Mouse (Mus musculus): ENCODE data around the gene Dnajc5g.
A peak's percentile ranks its signal among the peaks of the same experiment; 100 is the strongest.

Dnajc5g gene

GRCm38 (mm10) chr5:31121111-31121510 is 15.0 kb downstream of the Dnajc5g start:
- Histone ChIP-seq H3K9me3 (ENCODE audit: low read length) (no peaks in the 10 kb centered on the region), H3K27me3 (ENCODE audit: insufficient read depth, low read length) (0 out of 2 replicates have a peak, but pooled peaks cover 5% of the 10 kb centered on the region), H3K36me3 (ENCODE audit: insufficient read depth, low read length) (no peaks in the 10 kb centered on the region), H3K4me1 (replicated peaks; ENCODE audit: low read depth, low read length) (peaks cover 35% of the 10 kb centered on the region), H3K4me3 (replicated peaks; ENCODE audit: low read length) (no peak overlapping the region)
- TF ChIP-seq POU5F1 (IDR thresholded peaks at IDR 0.05; ENCODE audit: borderline replicate concordance, low read length), result no peak

DNA sequence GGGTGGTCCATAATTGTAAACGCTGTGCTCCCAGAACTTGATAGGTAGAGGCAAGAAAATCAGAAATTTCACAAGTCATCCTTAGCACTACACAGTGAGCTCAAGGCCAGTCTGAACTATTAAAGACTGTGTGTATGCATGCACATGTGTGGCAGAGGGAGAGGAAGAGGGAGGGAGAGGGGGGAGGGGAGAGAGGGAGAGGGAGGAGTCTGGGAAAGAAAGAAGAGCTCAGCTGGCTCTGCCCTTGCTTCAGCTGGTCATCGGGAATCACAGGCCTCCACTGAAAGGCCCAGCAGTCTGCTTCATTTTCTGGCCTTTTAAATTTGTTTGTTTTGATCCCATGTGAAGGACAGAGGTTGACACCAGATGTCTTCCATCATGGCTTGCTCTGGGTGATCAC is 17.4 kb downstream of the Dnajc5g start:
- TF ChIP-seq POU5F1 (IDR thresholded peaks at IDR 0.05; ENCODE audit: borderline replicate concordance, low read length) (no peak), CTCF (conservative IDR thresholded peaks at IDR 0.05; ENCODE audit: low read length) (no peak), NANOG (IDR thresholded peaks at IDR 0.05; ENCODE audit: borderline replicate concordance, low read length) (no peak)
- no peaks in the 10 kb centered on the region for H3K36me3 ChIP-seq (ENCODE audit: insufficient read depth, low read length)

GRCm38 (mm10) chr5:31126050-31126449 is 20.0 kb downstream of the Dnajc5g start:
- TF ChIP-seq NANOG (IDR thresholded peaks at IDR 0.05; ENCODE audit: borderline replicate concordance, low read length) (no peak), POU5F1 (IDR thresholded peaks at IDR 0.05; ENCODE audit: borderline replicate concordance, low read length) (no peak), CTCF (conservative IDR thresholded peaks at IDR 0.05; ENCODE audit: low read length) (peak; percentile 83)
- Histone ChIP-seq H3K36me3 (ENCODE audit: insufficient read depth, low read length) (no peaks in the 10 kb centered on the region), H3K4me1 (replicated peaks; ENCODE audit: low read depth, low read length) (peaks cover 9% of the 10 kb centered on the region), H3K4me3 (replicated peaks; ENCODE audit: low read length) (no peak overlapping the region), H3K27me3 (ENCODE audit: insufficient read depth, low read length) (peaks cover 13% of the 10 kb centered on the region), H3K9me3 (ENCODE audit: low read length) (no peaks in the 10 kb centered on the region)

More for the DNA sequence above, 17.4 kb downstream of the Dnajc5g start:
- Histone ChIP-seq H3K4me1 (replicated peaks; ENCODE audit: low read depth, low read length) (peaks cover 17% of the 10 kb centered on the region), H3K9me3 (ENCODE audit: low read length) (no peaks in the 10 kb centered on the region), H3K27me3 (ENCODE audit: insufficient read depth, low read length) (peaks cover under 1% of the 10 kb centered on the region; the same call in 1 of the 2 replicates), H3K4me3 (replicated peaks; ENCODE audit: low read length) (no peak overlapping the region)

DNA sequence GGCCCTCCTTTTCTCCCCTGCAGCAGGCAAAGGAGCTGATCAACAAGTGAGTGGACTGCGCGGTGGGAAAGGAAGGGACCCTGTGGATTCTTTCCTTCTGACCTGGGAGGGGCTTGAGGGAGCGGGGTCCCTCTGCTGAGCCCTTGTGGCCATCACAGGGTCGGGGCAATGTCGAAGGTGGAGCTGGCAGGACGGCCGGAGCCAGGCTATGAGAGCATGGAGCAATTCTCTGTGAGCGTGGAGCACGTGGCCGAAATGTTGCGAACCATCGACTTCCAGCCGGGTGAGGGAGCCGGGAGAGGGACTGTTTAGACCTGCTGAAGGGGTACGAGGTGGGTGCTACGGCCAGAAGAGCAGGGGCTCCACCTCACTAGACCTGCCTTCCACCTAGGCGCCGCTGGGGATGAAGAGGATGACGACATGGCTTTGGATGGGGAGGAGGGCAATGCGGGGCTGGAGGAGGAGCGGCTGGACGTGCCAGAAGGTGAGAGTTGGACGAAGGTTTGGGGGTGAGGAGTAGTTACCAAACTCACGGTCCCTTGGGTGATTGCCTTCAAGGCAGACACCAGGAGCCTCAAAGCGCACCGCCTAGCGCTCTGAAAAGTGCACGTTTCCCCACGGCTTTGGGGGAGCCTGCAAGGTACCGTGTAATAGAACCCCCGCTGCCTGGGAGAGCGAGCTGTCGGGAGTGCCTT is 30.8 kb downstream of the Dnajc5g start:
- H3K4me3 ChIP-seq (replicated peaks; ENCODE audit: low read length), result peak overlapping the region; percentile 81
- H3K27me3 ChIP-seq (ENCODE audit: insufficient read depth, low read length), result peaks cover 65% of the 10 kb centered on the region
- TF ChIP-seq POU5F1 (IDR thresholded peaks at IDR 0.05; ENCODE audit: borderline replicate concordance, low read length) (no peak), CTCF (conservative IDR thresholded peaks at IDR 0.05; ENCODE audit: low read length) (no peak)
- H3K4me1 ChIP-seq (replicated peaks; ENCODE audit: low read depth, low read length), result peaks cover 34% of the 10 kb centered on the region
- no peaks in the 10 kb centered on the region for H3K9me3 ChIP-seq (ENCODE audit: low read length)
- peaks cover 8% of the 10 kb centered on the region for H3K36me3 ChIP-seq (ENCODE audit: insufficient read depth, low read length)

DNA sequence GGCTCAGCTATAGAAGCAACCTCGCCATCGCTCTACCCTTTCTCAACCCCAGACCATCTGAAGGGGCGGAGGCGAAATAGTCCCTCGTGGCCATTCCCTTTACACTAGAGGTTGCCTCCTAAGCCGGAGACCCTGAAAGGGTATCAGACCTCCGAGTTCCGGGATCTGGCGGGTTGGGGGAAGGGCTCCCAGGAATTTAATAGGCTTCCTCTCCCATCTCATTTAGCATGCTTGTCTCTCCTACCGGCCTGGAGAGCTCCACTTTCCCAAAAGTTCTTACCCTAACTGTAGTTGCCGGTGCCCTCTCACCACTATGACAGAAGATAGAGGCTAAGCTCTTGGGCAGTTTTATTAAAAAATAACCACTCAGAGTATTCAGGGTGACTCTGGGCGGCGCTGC is 31.6 kb downstream of the Dnajc5g start:
- TF ChIP-seq POU5F1 (IDR thresholded peaks at IDR 0.05; ENCODE audit: borderline replicate concordance, low read length) (no peak), CTCF (conservative IDR thresholded peaks at IDR 0.05; ENCODE audit: low read length) (no peak), NANOG (IDR thresholded peaks at IDR 0.05; ENCODE audit: borderline replicate concordance, low read length) (no peak)
- peaks cover 8% of the 10 kb centered on the region for H3K36me3 ChIP-seq (ENCODE audit: insufficient read depth, low read length)
- peak overlapping the region; percentile 81 for H3K4me3 ChIP-seq (replicated peaks; ENCODE audit: low read length)
- H3K9me3 ChIP-seq (ENCODE audit: low read length), result no peaks in the 10 kb centered on the region
- peaks cover 34% of the 10 kb centered on the region for H3K4me1 ChIP-seq (replicated peaks; ENCODE audit: low read depth, low read length)
- H3K27me3 ChIP-seq (ENCODE audit: insufficient read depth, low read length), result peaks cover 61% of the 10 kb centered on the region

GRCm38 (mm10) chr5:31138241-31138967 is 32.3 kb downstream of the Dnajc5g start, which contains the start of gene Ucn:
Gene Ucn (minus strand): TSS chr5:31138829.
- Histone ChIP-seq H3K36me3 (ENCODE audit: insufficient read depth, low read length) (peaks cover 10% of the 10 kb centered on the region), H3K4me3 (replicated peaks; ENCODE audit: low read length) (peak within 1 kb of the TSS; percentile 81), H3K27me3 (ENCODE audit: insufficient read depth, low read length) (peaks cover 61% of the 10 kb centered on the region), H3K4me1 (replicated peaks; ENCODE audit: low read depth, low read length) (peaks cover 34% of the 10 kb centered on the region), H3K9me3 (ENCODE audit: low read length) (no peaks in the 10 kb centered on the region)
- TF ChIP-seq CTCF (conservative IDR thresholded peaks at IDR 0.05; ENCODE audit: low read length), result no peak
- no peak for TF ChIP-seq NANOG (IDR thresholded peaks at IDR 0.05; ENCODE audit: borderline replicate concordance, low read length)
- no peak for TF ChIP-seq POU5F1 (IDR thresholded peaks at IDR 0.05; ENCODE audit: borderline replicate concordance, low read length)

GRCm38 (mm10) chr5:31138968-31139425 is 32.9 kb downstream of the Dnajc5g start:
- no peak for TF ChIP-seq CTCF (conservative IDR thresholded peaks at IDR 0.05; ENCODE audit: low read length)
- no peak for TF ChIP-seq NANOG (IDR thresholded peaks at IDR 0.05; ENCODE audit: borderline replicate concordance, low read length)
- TF ChIP-seq POU5F1 (IDR thresholded peaks at IDR 0.05; ENCODE audit: borderline replicate concordance, low read length), result no peak

DNA sequence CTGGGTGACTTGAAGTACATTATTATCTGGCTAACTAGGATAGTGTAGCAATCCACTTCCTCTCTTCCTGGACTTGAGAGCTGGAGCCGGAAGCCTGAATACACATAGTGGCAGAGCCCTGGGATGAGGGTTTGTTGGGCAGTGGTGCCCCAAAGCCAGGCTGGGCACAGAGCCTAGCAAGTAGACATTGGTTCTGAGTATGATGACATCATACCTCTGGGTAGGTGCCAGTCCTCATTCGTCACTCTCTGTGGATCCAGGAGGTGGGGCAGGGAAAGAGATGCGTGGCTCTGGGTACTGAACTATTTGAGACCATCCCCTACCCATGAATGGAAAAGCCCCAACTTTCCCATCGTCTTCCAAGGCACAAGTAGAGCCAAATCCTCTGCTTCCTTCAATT is 43.7 kb downstream of the Dnajc5g start:
- Histone ChIP-seq H3K9me3 (ENCODE audit: low read length) (no peaks in the 10 kb centered on the region), H3K27me3 (ENCODE audit: insufficient read depth, low read length) (no peaks in the 10 kb centered on the region), H3K36me3 (ENCODE audit: insufficient read depth, low read length) (peaks cover 63% of the 10 kb centered on the region), H3K4me1 (replicated peaks; ENCODE audit: low read depth, low read length) (peaks cover 48% of the 10 kb centered on the region), H3K4me3 (replicated peaks; ENCODE audit: low read length) (no peak overlapping the region)
- TF ChIP-seq NANOG (IDR thresholded peaks at IDR 0.05; ENCODE audit: borderline replicate concordance, low read length) (no peak), CTCF (conservative IDR thresholded peaks at IDR 0.05; ENCODE audit: low read length) (no peak), POU5F1 (IDR thresholded peaks at IDR 0.05; ENCODE audit: borderline replicate concordance, low read length) (no peak)

More at GRCm38 (mm10) chr5:31138968-31139425, 32.9 kb downstream of the Dnajc5g start:
- Histone ChIP-seq H3K27me3 (ENCODE audit: insufficient read depth, low read length) (peaks cover 57% of the 10 kb centered on the region), H3K4me1 (replicated peaks; ENCODE audit: low read depth, low read length) (peaks cover 34% of the 10 kb centered on the region), H3K36me3 (ENCODE audit: insufficient read depth, low read length) (peaks cover 13% of the 10 kb centered on the region), H3K4me3 (replicated peaks; ENCODE audit: low read length) (peak overlapping the region; percentile 81), H3K9me3 (ENCODE audit: low read length) (no peaks in the 10 kb centered on the region)
